Mouse (Mus musculus) embryonic facial prominence, embryonic 13.5 days (tissue): Measurements from ENCODE around the gene Msi2. TPM values are rescaled to one million over a fixed set of nuclear protein-coding genes. Genes with fewer than 3 reads are reported as not detected.

Experiments
- ATAC-seq: fragments of 200-750 bp; cut with Nextera tagmentation; 2 replicates; pipeline ENCODE4 v1.8.0; 2017; ENCODE audit warnings: low read depth; ENCODE audit not compliant: insufficient number of reproducible peaks, insufficient read depth, low FRiP score, low TSS enrichment
- H3K27ac ChIP-seq: fragments of 300-500 bp; sonication (generic); 2 replicates; pipeline ENCODE4 v1.5.1; 2015; ENCODE audit warnings: moderate library complexity, mild to moderate bottlenecking, inconsistent platforms
- H3K27me3 ChIP-seq: fragments of 300-500 bp; sonication (generic); 2 replicates; pipeline ENCODE4 v1.6.1; 2015; ENCODE audit warnings: mild to moderate bottlenecking, inconsistent platforms
- H3K36me3 ChIP-seq: fragments of 300-500 bp; sonication (generic); 2 replicates; pipeline ENCODE4 v1.6.1; 2015; ENCODE audit warnings: mild to moderate bottlenecking, inconsistent platforms
- H3K4me1 ChIP-seq: fragments of 300-500 bp; sonication (generic); 2 replicates; pipeline ENCODE4 v1.6.1; 2015; ENCODE audit warnings: inconsistent platforms
- H3K4me2 ChIP-seq: fragments of 300-500 bp; sonication (generic); 2 replicates; pipeline ENCODE4 v1.6.1; 2015; ENCODE audit warnings: moderate library complexity, mild to moderate bottlenecking, inconsistent platforms
- H3K4me3 ChIP-seq: fragments of 300-500 bp; sonication (generic); 2 replicates; pipeline ENCODE4 v1.5.1; 2015; ENCODE audit warnings: mild to moderate bottlenecking, inconsistent platforms
- H3K9ac ChIP-seq: fragments of 300-500 bp; sonication (generic); 2 replicates; pipeline ENCODE4 v1.6.1; 2015; ENCODE audit warnings: mild to moderate bottlenecking, inconsistent platforms
- H3K9me3 ChIP-seq: fragments of 300-500 bp; sonication (generic); 2 replicates; pipeline ENCODE4 v1.6.1; 2016; ENCODE audit warnings: inconsistent platforms
- WGBS: fragments of 180-500 bp; shearing (Covaris S2); methylation state at CpG from one replicate; pipeline ENCODE4 v1.1.7; 2015; ENCODE audit warnings: mixed read lengths; 5-methylcytosine and 5-hydroxymethylcytosine counted together
- polyA plus RNA-seq: library from polyadenylated mRNA; unstranded; fragments of >200 nt; fragmentation: Nextera tagmentation; extraction: Ambion mirVana; gene quantifications from 2 replicates; pipeline ENCODE4 v1.2.1, GENCODE M21; 2015

Gene Msi2
- polyA plus RNA-seq, 1 experiment from 2014 or later, result 18.7 TPM

DNA sequence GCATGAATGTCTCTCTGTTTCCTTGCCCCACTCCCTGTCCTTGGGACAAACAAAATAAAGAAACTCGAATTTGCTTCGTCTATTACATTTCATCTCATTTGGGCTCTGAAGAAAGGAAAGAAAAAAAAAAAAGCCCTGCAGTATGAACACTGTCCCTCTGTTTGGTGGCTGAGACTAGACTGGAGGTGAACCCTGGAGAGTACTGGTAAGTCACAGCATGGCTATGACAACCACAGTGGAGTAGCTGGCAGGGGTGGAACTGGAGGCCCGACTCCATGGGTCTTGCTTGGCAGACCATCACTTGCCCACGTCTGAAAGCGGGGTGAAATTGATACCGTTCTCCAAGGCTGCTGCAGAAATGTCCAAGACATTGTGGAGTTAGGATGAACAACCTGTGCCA, 71.8 kb downstream of the Msi2 start:
- Histone ChIP-seq H3K9ac (no peak overlapping the region), H3K27ac (peak overlapping the region; percentile 13; the same call in 1 of the 2 replicates), H3K4me3 (no peak overlapping the region), H3K27me3 (no peaks in the 10 kb centered on the region), H3K9me3 (no peaks in the 10 kb centered on the region), H3K36me3 (peaks cover 9% of the 10 kb centered on the region), H3K4me1 (peaks cover 44% of the 10 kb centered on the region), H3K4me2 (no peak overlapping the region)
- 78% methylated on average over 6 of the region's 6 CpGs for WGBS
- no peak for ATAC-seq

DNA sequence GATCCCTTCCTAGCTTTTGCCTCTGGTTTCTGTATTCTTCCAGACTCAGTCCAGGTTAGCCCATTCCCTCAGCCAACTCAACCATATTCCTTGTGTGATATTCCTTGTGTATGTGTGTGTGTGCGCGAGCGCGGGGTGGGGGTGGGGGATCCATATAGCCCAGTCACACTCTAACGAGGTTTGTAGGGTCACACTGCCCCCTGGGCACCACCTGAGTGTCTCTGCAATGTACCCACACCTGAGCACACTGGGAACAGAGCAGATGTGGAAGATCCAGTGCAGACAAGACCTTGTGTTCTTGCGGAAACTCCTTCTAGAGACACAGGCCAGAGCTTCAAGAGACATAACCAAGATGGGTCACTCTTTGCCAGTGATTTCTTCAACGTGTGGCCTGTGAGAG, 72.5 kb downstream of the Msi2 start:
- Histone ChIP-seq H3K36me3 (peaks cover 9% of the 10 kb centered on the region), H3K4me1 (peaks cover 43% of the 10 kb centered on the region), H3K27me3 (no peaks in the 10 kb centered on the region), H3K27ac (0 out of 2 replicates have a peak overlapping the region, but pooled peaks have one; percentile 13), H3K4me3 (no peak overlapping the region), H3K9ac (no peak overlapping the region), H3K4me2 (no peak overlapping the region), H3K9me3 (no peaks in the 10 kb centered on the region)
- WGBS, result 68% methylated on average over 7 of the region's 7 CpGs
- ATAC-seq, result 0 out of 2 replicates have a peak, but pooled peaks have one; percentile 10

DNA sequence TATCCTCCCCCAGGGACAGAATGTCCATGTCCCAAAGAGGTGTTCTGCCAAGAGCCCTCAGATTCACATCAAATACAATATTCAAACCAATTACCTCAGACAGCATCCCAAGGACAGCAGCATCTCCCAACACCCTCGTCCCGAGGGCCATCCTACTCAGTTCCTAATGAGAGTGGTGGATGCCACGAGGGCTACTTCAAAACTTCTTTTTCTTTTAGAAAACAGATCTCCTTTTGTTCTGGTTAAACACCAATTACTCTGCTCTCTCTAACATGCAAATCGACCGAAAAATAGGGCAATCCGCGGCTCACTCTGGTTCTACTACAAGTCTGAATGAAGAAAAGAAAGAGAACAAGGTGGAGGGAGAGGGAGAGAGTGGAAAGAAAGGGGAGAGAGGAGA, 73.6 kb downstream of the Msi2 start:
- peaks cover 34% of the 10 kb centered on the region for H3K4me1 ChIP-seq
- no peak overlapping the region for H3K4me2 ChIP-seq
- 24% methylated on average over 7 of the region's 7 CpGs for WGBS
- H3K27ac ChIP-seq, result no peak overlapping the region
- no peaks in the 10 kb centered on the region for H3K9me3 ChIP-seq
- H3K4me3 ChIP-seq, result no peak overlapping the region
- peaks cover 13% of the 10 kb centered on the region for H3K36me3 ChIP-seq
- no peak overlapping the region for H3K9ac ChIP-seq
- H3K27me3 ChIP-seq, result no peaks in the 10 kb centered on the region
- ATAC-seq, result no peak

DNA sequence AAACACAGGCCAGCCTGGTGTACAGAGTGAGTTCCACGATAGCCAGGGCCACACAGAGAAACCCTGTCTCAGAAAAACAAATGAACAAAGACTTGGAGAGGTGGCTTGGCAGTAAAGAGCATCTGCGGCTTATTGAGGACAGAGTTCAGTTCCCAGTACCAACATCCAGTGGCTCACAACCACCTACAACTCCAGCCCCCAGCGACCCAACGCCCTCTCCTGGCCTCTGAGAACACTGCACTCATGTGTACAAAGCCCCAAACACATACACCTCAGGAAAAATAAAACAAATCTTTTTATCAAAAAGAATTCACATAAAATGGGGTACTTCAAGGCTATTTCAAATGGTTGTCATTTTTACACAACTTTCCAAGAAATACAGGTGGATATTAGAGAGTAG, 78.5 kb downstream of the Msi2 start:
- Histone ChIP-seq H3K4me1 (peaks cover 19% of the 10 kb centered on the region), H3K27me3 (no peaks in the 10 kb centered on the region), H3K4me3 (no peak overlapping the region), H3K9ac (no peak overlapping the region), H3K27ac (no peak overlapping the region), H3K36me3 (peaks cover 4% of the 10 kb centered on the region; the same call in 1 of the 2 replicates), H3K4me2 (no peak overlapping the region), H3K9me3 (no peaks in the 10 kb centered on the region)
- WGBS, result 70% methylated on average over 4 of the region's 4 CpGs
- ATAC-seq, result no peak

DNA sequence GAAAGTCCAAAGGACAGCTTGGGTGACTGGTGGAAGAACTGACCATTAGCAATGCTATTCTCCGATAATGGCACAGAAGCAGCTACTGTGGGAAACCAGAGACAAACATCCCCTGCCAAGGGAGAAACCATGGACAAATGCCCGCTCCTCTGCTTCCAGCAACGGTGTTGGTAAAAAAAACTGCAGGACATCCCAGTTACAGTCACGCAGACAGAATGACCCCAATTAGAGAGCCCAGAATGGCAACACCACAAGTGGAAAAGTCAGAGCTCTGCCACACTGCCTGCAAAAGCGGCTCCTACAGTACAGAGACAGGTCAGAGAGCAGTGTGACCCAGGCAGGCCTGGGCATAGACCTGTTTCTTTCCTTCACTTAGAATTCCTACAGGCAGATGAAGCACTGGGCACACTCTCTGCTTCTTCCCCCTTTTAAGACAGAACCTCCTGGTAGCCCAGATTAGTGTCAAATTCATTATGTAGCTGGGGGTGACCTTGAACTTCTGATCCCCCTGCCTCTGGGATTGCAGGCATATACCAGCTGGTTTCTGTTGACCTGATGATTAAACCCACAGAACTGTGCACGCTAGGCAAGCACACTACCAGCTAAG, 79.3 kb downstream of the Msi2 start:
- H3K27me3 ChIP-seq, result no peaks in the 10 kb centered on the region
- no peak overlapping the region for H3K4me2 ChIP-seq
- H3K9me3 ChIP-seq, result no peaks in the 10 kb centered on the region
- H3K4me1 ChIP-seq, result peaks cover 22% of the 10 kb centered on the region
- 89% methylated on average over 6 of the region's 6 CpGs for WGBS
- no peak overlapping the region for H3K4me3 ChIP-seq
- H3K36me3 ChIP-seq, result peaks cover 4% of the 10 kb centered on the region; the same call in 1 of the 2 replicates
- no peak overlapping the region for H3K9ac ChIP-seq
- no peak for ATAC-seq
- no peak overlapping the region for H3K27ac ChIP-seq

DNA sequence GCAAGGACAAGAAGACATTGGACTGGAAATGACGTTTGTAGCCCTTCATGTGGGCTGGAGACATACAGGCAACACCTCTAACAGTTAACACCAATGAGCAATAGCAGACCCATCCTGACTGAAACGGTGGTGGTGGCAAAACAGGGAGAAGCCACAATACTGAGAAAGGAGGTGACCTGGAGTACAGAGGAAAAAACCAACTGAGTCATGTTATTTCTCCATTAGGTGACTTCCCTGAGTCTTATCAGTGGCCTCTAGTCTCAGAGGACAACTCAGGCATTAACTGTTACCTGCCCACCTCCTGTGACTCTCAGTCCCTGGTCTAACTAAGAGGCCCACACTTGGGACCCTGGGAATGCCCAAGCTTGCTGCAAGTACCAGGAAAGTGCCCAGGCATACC, 80.1 kb downstream of the Msi2 start:
- Histone ChIP-seq H3K4me1 (peaks cover 22% of the 10 kb centered on the region), H3K36me3 (peaks cover 4% of the 10 kb centered on the region; the same call in 1 of the 2 replicates), H3K27me3 (no peaks in the 10 kb centered on the region), H3K9me3 (no peaks in the 10 kb centered on the region), H3K4me2 (no peak overlapping the region), H3K4me3 (no peak overlapping the region), H3K27ac (no peak overlapping the region), H3K9ac (no peak overlapping the region)
- 81% methylated on average over 2 of the region's 2 CpGs for WGBS
- no peak for ATAC-seq

DNA sequence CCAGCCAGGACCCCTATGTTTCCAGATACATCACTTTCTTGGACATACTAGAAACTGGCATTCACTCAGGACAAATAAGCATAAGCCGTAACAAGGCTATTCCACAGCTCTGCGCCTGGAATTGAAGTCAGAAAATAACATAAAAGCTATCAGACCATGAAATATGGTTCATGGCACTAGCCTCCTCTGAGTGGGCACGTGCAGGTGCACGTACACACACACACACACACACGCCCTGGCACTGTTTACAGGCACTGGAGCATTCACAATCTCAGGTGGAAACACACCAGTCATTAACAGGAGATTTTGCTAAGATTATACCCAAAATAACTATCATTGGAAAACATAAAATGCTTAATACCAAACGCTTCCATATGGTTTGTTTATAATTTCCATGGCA, 81.4 kb downstream of the Msi2 start:
- peaks cover 22% of the 10 kb centered on the region for H3K4me1 ChIP-seq

DNA sequence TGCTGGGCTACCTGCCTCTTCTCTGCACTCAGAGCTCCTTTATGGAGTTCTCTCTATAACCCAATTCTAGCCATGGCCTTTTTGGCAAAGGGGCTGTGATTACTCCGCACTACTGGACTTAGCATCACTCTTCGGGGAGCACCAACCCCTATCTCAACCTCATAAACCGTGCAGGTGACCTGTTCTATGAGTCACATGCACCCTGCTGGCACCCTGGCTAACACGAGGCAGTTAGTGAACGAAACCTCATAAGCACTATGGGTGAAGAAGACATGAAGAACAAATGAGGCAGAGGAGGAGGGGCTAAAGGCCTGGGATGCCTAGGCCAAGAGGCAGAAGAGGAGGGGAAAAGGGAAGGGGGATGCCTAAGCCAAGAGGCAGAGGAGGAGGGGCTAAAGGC, 82.0 kb downstream of the Msi2 start:
- Histone ChIP-seq H3K4me2 (no peak overlapping the region), H3K36me3 (peaks cover 4% of the 10 kb centered on the region; the same call in 1 of the 2 replicates), H3K4me3 (no peak overlapping the region), H3K9ac (no peak overlapping the region), H3K9me3 (no peaks in the 10 kb centered on the region), H3K27ac (no peak overlapping the region), H3K27me3 (no peaks in the 10 kb centered on the region), H3K4me1 (peaks cover 22% of the 10 kb centered on the region)
- ATAC-seq, result no peak
- WGBS, result 91% methylated on average over 5 of the region's 5 CpGs

More for the DNA sequence above, 81.4 kb downstream of the Msi2 start:
- 87% methylated on average over 6 of the region's 6 CpGs for WGBS
- Histone ChIP-seq H3K9ac (no peak overlapping the region), H3K4me3 (no peak overlapping the region), H3K27me3 (no peaks in the 10 kb centered on the region), H3K9me3 (no peaks in the 10 kb centered on the region), H3K27ac (no peak overlapping the region), H3K4me2 (no peak overlapping the region), H3K36me3 (peaks cover 4% of the 10 kb centered on the region; the same call in 1 of the 2 replicates)
- no peak for ATAC-seq

DNA sequence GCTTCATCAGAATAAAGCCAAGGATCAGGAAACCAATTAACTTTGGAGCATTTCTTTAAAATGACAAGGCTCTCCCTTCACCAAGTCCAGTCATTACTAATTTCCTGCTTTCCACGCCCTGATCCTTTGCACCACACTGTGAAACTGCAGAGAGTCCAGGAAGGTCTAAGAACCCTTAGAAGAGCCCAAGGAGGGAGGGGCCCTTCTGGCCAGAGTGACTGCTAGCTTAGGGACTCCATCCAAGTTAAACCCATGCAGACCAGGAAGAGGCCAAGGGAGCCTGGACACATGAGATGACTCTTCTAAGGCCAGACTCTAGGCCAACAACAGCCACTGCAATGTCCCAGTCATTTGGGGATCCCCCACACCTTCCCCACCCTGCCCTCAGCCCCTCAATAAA, 83.7 kb downstream of the Msi2 start:
- ATAC-seq, result no peak
- Histone ChIP-seq H3K4me3 (no peak overlapping the region), H3K9me3 (no peaks in the 10 kb centered on the region), H3K9ac (no peak overlapping the region), H3K27me3 (no peaks in the 10 kb centered on the region), H3K27ac (no peak overlapping the region), H3K36me3 (no peaks in the 10 kb centered on the region), H3K4me1 (peaks cover 22% of the 10 kb centered on the region), H3K4me2 (no peak overlapping the region)
- WGBS, result 70% methylated on average over 1 of the region's 1 CpGs

DNA sequence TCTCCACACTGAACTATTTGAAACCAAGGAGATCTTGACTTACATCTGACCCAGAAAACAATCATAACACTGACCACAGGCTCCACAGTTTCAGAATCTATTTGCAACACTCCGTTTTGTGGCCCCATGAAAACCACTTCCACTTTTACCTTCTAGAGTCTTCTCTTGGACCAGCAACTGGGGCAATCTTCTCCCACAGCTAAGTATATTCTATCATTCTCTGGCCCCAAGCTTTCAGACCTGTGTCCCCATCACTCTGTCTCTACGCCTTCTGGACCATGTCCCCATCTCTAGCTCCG, 86.4 kb downstream of the Msi2 start:
- no peak overlapping the region for H3K4me2 ChIP-seq
- ATAC-seq, result no peak
- peaks cover 36% of the 10 kb centered on the region for H3K4me1 ChIP-seq
- WGBS, result 92% methylated on average over 3 of the region's 3 CpGs
- H3K27me3 ChIP-seq, result no peaks in the 10 kb centered on the region
- H3K9me3 ChIP-seq, result no peaks in the 10 kb centered on the region
- no peak overlapping the region for H3K4me3 ChIP-seq
- no peaks in the 10 kb centered on the region for H3K36me3 ChIP-seq
- H3K9ac ChIP-seq, result no peak overlapping the region
- no peak overlapping the region for H3K27ac ChIP-seq

DNA sequence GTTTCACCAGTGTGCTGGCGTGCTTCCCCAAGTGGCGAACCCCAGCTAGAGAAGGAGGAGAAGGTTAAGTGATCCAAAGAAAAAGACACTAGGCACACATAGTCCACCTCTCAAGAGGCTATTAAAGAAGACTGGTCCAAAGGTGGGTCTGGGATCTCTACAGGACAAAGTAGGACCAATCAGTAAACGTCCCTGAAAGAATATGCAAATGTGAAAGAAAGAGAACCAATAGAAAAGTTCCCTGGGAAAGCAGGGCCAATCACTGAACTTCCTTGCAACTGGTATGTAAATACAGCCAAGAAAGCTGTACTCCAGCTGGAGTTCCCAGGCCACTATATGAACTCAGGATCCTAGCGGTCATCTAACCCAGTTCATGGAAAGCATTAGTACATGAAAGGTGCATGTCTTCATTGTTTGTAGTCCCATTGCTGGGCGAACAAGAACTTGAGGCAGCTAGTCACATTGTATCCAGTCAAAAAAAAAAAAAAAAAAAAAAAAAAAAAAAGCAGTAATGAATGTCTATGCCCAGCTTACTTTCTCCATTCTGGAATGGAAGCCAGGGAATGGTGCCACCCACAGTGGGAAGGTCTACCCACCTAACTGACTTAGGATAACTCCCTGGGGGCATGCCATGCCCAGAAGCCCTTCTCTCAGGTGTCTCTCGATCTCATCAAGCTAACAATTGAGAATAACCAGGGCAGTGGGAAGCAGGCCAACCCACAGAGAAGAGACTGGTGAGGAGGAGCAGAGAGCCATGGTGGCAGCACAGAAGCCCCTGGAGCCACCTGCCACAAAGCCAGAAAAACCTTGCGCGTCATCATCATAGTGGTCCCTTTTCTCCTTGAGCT, 87.0 kb downstream of the Msi2 start:
- H3K4me1 ChIP-seq, result peaks cover 34% of the 10 kb centered on the region
- no peaks in the 10 kb centered on the region for H3K9me3 ChIP-seq
- H3K27ac ChIP-seq, result no peak overlapping the region
- no peak overlapping the region for H3K4me3 ChIP-seq
- H3K9ac ChIP-seq, result no peak overlapping the region
- WGBS, result 87% methylated on average over 8 of the region's 8 CpGs
- no peaks in the 10 kb centered on the region for H3K36me3 ChIP-seq
- H3K27me3 ChIP-seq, result no peaks in the 10 kb centered on the region
- no peak overlapping the region for H3K4me2 ChIP-seq
- ATAC-seq, result no peak

DNA sequence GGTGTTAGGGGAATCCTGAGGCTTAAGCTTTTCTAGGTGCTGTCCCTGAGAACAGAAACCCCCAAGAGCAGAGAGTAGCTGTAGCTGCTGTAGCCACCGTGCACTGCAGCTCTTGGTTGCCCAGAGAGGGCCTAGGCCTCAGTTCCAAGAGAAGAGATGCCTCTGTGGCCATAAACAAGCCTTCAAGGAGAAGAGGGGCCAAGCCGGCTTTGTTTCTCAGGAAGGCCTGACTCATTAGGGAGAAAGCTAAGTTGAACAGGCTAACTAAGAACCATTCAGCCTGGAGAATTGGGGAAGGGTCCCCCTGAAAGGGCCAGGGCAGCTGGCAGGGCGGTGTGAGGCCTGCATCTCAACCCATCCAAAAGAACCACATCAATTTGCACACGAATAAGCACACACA, 88.7 kb downstream of the Msi2 start:
- Histone ChIP-seq H3K36me3 (no peaks in the 10 kb centered on the region), H3K9ac (0 out of 2 replicates have a peak overlapping the region, but pooled peaks have one; percentile 21), H3K4me1 (peaks cover 37% of the 10 kb centered on the region), H3K27ac (no peak overlapping the region), H3K9me3 (no peaks in the 10 kb centered on the region), H3K27me3 (no peaks in the 10 kb centered on the region), H3K4me2 (no peak overlapping the region), H3K4me3 (no peak overlapping the region)
- WGBS, result 52% methylated on average over 4 of the region's 4 CpGs
- ATAC-seq, result no peak
